Mouse (Mus musculus): ENCODE data around the gene Lhpp. TPM values are rescaled to one million over a fixed set of nuclear protein-coding genes. Genes with fewer than 3 reads are reported as not detected.

Lhpp gene
- total RNA-seq, 2 experiments from 2014 or later = 19.2 to 27.6 TPM

- DNase-seq = peak; percentile 80 to 85
Observed at GRCm38 (mm10) chr7:132736099-132736862, 125.8 kb downstream of the Lhpp start.

DNA sequence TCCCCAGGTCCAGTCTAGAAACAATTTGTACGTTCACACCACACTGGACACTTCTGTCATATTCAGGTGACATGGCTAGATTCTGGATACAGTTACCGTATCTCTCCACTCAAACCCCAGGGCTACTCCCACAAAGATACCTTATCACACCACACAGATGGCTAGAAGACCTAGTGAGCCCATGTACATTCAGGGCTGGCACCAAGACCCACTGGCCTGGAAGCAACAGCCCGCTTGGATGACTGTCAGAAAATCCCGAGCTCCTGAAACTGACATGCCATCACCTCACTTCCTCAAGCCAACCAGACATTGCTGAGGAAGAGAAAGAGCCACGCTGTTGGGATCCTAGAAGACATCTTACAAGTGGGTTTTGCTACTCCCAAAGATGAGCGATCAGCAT, 128.4 kb downstream of the Lhpp start:
- no peak for DNase-seq

- no peak for DNase-seq
Observed at GRCm38 (mm10) chr7:132739829-132740228, 129.4 kb downstream of the Lhpp start.

GRCm38 (mm10) chr7:132742912-132743311, 132.5 kb downstream of the Lhpp start:
- DNase-seq = no peak

DNA sequence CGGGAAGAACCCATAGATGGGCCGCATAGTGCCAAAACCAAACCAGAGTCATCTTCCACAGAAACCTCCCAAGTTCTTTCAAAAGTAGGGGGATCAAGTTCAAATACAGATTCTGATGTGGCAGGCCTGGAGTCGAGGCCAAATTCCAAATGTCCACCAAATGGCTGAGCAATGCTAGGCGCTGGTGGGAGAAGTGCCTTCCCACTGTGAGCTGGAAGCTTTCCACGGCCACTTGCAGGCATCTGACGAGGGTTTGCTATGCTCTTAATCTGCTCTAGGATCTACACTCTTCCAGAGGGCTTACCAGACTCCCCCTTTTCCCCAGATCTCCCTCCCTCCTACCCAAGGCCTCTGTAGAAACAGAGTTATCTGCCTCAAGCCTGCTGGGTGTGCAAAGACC, 136.7 kb downstream of the Lhpp start:
- no peak for DNase-seq

DNA sequence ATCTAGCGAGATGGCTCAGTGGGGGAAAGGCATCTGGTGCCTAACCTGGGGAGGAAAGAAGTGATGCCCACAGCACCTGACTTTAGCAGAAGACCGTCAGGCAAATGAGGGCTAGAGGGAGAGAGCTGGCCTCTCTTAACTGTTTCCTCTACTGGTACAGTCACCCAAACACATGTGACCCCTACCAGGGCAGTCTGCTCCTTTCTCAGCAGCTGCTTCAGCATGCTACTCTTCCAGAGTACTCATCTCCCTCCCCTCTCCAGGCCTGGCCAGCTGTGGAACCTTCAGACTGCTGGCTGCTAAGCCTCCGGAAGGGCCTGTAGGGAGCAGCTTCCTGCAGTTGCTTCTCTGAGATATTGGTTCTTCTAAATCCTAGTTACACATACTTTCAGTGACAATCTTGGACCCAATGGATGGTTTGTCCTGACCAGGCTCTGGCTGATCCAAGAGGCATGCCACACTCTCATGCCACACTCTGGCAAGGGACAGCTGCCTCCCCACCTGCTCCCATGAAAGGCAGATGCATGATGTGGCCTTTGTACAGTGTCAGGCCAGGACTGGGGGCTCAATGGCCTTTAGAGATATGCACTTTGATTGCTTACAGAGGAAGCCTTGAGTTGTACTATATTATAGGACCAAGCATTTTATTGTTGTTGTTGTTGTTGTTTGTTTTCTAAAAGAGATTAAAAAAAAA, 137.8 kb downstream of the Lhpp start:
- no peak for DNase-seq

DNA sequence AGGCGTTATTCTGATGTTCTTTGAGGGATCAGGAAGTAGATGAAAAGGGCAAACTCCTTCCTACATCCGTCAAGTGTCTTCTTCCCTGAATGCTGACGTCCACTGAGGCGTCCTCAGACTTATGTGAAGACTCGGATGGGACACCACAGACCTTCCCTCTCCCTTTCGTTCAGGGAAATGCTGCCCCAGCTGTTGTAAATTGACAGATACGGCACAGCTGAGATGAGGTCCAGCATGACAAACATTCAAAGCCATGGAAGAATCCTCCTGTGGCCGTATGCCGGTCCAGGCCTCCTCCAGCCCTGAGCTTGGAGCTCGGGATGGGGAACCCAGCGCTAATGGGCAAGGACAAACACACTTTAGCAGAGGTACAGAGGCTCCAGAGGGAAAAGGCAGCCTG, 139.1 kb downstream of the Lhpp start:
- DNase-seq = no peak

DNA sequence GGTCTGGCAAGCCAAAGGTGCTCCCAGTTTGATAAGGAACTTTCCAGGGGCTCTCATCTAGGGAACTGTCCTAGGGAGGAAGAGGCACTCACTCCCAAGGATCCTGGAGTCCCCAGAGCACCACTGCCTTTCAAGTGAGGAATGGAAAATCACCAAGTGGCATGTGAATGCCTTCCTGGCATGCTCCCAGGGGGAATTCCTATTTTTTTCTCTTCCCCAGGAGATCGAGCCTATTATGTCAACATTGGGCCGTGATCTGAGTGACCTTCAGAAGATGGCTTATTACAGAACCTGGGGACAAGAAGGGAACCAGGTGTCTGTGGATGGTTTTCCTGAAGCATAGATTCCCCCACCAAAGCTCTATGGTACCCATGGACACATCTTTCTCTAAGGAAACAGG, 141.3 kb downstream of the Lhpp start:
- peak; percentile 63 to 75 for DNase-seq

DNA sequence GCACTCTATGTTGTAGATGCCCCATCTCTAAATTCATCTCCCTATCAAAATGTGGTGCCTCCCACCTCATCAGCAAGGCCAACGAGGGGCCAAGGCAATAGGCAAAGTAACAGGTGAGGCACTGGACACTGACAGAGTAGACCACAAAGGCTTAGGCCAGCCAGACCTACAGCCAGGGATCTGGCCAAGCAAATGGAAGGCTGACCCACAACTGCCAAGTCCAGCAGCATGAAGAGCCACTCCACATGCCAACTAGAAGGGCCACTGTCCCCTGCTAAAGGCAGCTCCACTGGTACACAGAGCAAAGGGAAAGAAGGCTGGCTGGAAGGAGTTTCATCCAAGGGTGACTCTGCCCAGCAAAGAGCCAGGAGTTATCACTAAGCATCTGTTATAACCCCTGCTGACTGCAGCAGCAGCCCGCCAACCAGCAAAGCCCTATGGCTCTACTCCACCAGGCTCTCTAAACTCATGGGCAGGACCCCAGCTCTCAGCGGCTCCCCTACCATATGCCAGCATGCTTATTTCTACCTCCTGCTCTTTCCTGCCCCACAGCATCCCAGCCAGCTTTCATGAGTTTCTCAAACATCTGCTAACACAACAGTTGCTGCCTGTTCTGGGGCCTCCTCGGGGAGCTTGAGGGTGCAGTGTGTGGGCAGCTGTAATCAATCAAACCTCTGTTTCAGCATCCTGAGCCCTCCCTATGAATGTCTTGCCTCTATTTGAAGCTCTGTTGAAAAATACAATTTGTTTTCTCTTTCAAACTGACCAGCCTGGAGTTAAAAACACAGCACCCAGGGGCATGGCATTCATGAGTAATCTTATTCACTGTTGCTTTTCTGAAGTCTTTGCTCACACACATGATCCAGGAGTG, 143.3 kb downstream of the Lhpp start:
- no peak for DNase-seq

DNA sequence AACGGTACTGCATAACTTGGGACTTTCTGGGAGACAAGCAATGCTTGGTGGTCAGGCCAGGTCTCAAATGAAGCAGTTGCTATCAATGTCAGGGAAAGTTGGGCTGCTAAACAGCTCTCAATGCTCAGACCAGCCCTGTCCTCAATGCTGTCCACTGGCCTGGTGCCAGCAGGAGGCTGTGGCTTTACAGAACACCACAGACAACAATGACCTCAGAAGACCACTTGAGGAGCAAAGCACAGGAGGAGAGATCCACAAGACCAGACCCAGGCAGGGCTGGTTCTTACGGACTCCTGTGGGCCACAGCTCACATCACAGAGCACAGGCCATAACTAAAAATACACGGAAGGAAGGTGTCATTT, 143.9 kb downstream of the Lhpp start:
- DNase-seq = peak; percentile 54 to 63

Other genes starting within 250 kb of the Lhpp start
- 100 to 1,000 TPM; 130 to 141 TPM for gene Oat, start 34.2 kb upstream of the Lhpp start, total RNA-seq (2021)
- gene Nkx1-2, start 11.0 kb upstream of the Lhpp start, total RNA-seq (2021) = not detected
- gene Fam53b, start 203.2 kb downstream of the Lhpp start, total RNA-seq (2021) = 10 to 100 TPM; 65.9 to 94.9 TPM
- 10 to 100 TPM; 23.8 to 30.0 TPM for gene Eef1akmt2, start 242.0 kb downstream of the Lhpp start, total RNA-seq (2021)
- gene Abraxas2, start 248.6 kb downstream of the Lhpp start, total RNA-seq (2021) = 10 to 100 TPM; 35.8 to 36.1 TPM

Data from adrenal gland, postnatal 36 days (tissue).